10 mouse cellular contexts compared by ENCODE assay signal in the genomic region with DNA sequence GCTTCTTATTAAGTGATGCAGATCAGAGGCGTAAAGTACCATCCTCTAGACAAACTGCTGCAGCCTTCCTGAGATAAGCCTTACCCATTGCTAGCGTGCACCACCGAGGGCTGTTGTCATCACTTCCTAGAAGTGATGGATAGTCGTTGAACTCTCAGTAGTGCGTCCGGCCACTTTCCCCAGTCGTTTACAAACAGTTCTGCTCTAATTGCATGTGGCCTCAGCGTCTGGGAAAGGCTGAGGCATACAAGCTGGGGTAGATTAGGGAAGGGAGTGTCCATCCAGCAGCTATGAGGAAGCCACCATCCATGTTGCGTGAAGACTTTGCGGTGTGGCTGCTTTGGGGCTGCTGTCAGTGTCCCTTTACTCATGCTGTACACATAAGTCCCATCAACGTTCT.
DNase-seq lines count a peak whose midpoint lies in the region; ATAC-seq and TF ChIP-seq lines count a peak whose summit lies in the region.
"Had no signal": no experiment of that assay in that cellular context is flagged by ENCODE, and none has a peak within 500 bp of the region (broad histone marks: within the 10 kb centered on the region; RNA-seq: fewer than 3 reads in every experiment).

No protein-coding gene starts in this region.

- no peak overlapping the region for H3K9ac ChIP-seq in heart, embryonic 11.5 days (ENCODE audit: low read depth, low read length)
- no peak overlapping the region for H3K9ac ChIP-seq in lung, embryonic 14.5 days
- H3K9ac ChIP-seq in stomach, embryonic 15.5 days, result no peak overlapping the region
- no peak overlapping the region for H3K9ac ChIP-seq in hindbrain, postnatal 0 days (replicated peaks; ENCODE audit: low read length)
- H3K9ac ChIP-seq: limb, embryonic 12.5 days; liver, postnatal 0 days had no signal

- H3K4me3 ChIP-seq in heart, embryonic 11.5 days (ENCODE audit: low read depth, low read length), result no peak overlapping the region
- no peak overlapping the region for H3K4me3 ChIP-seq in lung, embryonic 14.5 days (ENCODE audit: low read depth, low read length)
- no peak overlapping the region for H3K4me3 ChIP-seq in stomach, embryonic 15.5 days (replicated peaks)
- no peak overlapping the region for H3K4me3 ChIP-seq in hindbrain, postnatal 0 days (ENCODE audit: low read length)
- H3K4me3 ChIP-seq: limb, embryonic 12.5 days had no signal

- DNase-seq in heart, adult 18-20 months, result no peak
- peak; percentile 59 for DNase-seq in lung, embryonic 14.5 days
- no peak for DNase-seq in lung, adult 18-20 months
- DNase-seq in hindlimb bud, embryonic 11.5 days (ENCODE audit: extremely low spot score, low read depth, low spot score), result peak; percentile 33
- no peak for DNase-seq in hindbrain, postnatal 0 days (ENCODE audit: low spot score)
- DNase-seq in cerebellum, adult 11 months, result no peak

- H3K4me1 ChIP-seq in heart, embryonic 11.5 days (ENCODE audit: control insufficient read depth, insufficient read depth, low read length), result 0 out of 2 replicates have a peak, but pooled peaks cover 2% of the 10 kb centered on the region
- no peaks in the 10 kb centered on the region for H3K4me1 ChIP-seq in lung, embryonic 14.5 days (ENCODE audit: insufficient read depth)
- peaks cover 6% of the 10 kb centered on the region; the same call in 1 of the 2 replicates for H3K4me1 ChIP-seq in stomach, embryonic 15.5 days
- no peaks in the 10 kb centered on the region for H3K4me1 ChIP-seq in hindbrain, postnatal 0 days (ENCODE audit: insufficient read depth, low read length)

- ATAC-seq in heart, embryonic 11.5 days (replicated peaks; ENCODE audit: insufficient number of reproducible peaks, low FRiP score, low TSS enrichment), result no peak
- peak; percentile 53; the same call in 1 of the 2 replicates for ATAC-seq in lung, embryonic 14.5 days (ENCODE audit: insufficient read depth)
- no peak for ATAC-seq in stomach, embryonic 15.5 days (ENCODE audit: insufficient read depth, low FRiP score, low read depth)
- ATAC-seq in hindbrain, postnatal 0 days, result no peak
- ATAC-seq: liver, postnatal 0 days had no signal

- no peak overlapping the region for H3K27ac ChIP-seq in heart, embryonic 11.5 days (ENCODE audit: low read depth, low read length)
- H3K27ac ChIP-seq in lung, embryonic 14.5 days (ENCODE audit: low read depth), result no peak overlapping the region
- peak overlapping the region; percentile 51 for H3K27ac ChIP-seq in stomach, embryonic 15.5 days
- H3K27ac ChIP-seq in hindbrain, postnatal 0 days, result no peak overlapping the region
- H3K27ac ChIP-seq: limb, embryonic 12.5 days had no signal

- WGBS in heart, embryonic 11.5 days (ENCODE audit: insufficient replicate concordance), result 24% methylated on average over 11 of the region's 11 CpGs
- 25% methylated on average over 11 of the region's 11 CpGs for WGBS in lung, embryonic 14.5 days
- 32% methylated on average over 11 of the region's 11 CpGs for WGBS in stomach, embryonic 15.5 days
- 76% methylated on average over 11 of the region's 11 CpGs for WGBS in hindbrain, postnatal 0 days

- H3K9me3 ChIP-seq in heart, embryonic 11.5 days (replicated peaks; ENCODE audit: control insufficient read depth, low read length), result no peaks in the 10 kb centered on the region
- H3K9me3 ChIP-seq in lung, embryonic 14.5 days (ENCODE audit: low read depth, low read length), result no peaks in the 10 kb centered on the region
- H3K9me3 ChIP-seq in stomach, embryonic 15.5 days, result no peaks in the 10 kb centered on the region
- no peaks in the 10 kb centered on the region for H3K9me3 ChIP-seq in hindbrain, postnatal 0 days (ENCODE audit: low read length)
- H3K9me3 ChIP-seq: limb, embryonic 12.5 days had no signal

- H3K36me3 ChIP-seq in heart, embryonic 11.5 days (ENCODE audit: control insufficient read depth, insufficient read depth, low read length), result no peaks in the 10 kb centered on the region
- H3K36me3 ChIP-seq in lung, embryonic 14.5 days (ENCODE audit: insufficient read depth), result no peaks in the 10 kb centered on the region
- no peaks in the 10 kb centered on the region for H3K36me3 ChIP-seq in stomach, embryonic 15.5 days
- no peaks in the 10 kb centered on the region for H3K36me3 ChIP-seq in hindbrain, postnatal 0 days (ENCODE audit: insufficient read depth, low read length)
- H3K36me3 ChIP-seq: limb, embryonic 12.5 days had no signal

- H3K27me3 ChIP-seq in heart, embryonic 11.5 days (ENCODE audit: control insufficient read depth, insufficient read depth, low read length), result no peaks in the 10 kb centered on the region
- H3K27me3 ChIP-seq in lung, embryonic 14.5 days (ENCODE audit: insufficient read depth, low read length), result no peaks in the 10 kb centered on the region
- H3K27me3 ChIP-seq in stomach, embryonic 15.5 days (replicated peaks), result no peaks in the 10 kb centered on the region
- no peaks in the 10 kb centered on the region for H3K27me3 ChIP-seq in hindbrain, postnatal 0 days (ENCODE audit: insufficient read depth, low read length)
- H3K27me3 ChIP-seq: limb, embryonic 12.5 days had no signal

- TF ChIP-seq CTCF in lung, embryonic 14.5 days (IDR thresholded peaks at IDR 0.05; ENCODE audit: low read depth), result no peak
- no peak for TF ChIP-seq CTCF in hindbrain, postnatal 0 days (IDR thresholded peaks at IDR 0.05; ENCODE audit: low read depth)

- H3K4me2 ChIP-seq in heart, embryonic 11.5 days, result peak overlapping the region; percentile 40; the same call in 1 of the 2 replicates
- no peak overlapping the region for H3K4me2 ChIP-seq in lung, embryonic 14.5 days
- no peak overlapping the region for H3K4me2 ChIP-seq in stomach, embryonic 15.5 days
- no peak overlapping the region for H3K4me2 ChIP-seq in hindbrain, postnatal 0 days (ENCODE audit: low read depth, low read length)
- H3K4me2 ChIP-seq: limb, embryonic 12.5 days had no signal

Comparison
In these comparisons a context has a peak if more than half of its experiments do, and no peak if none do; other contexts are left out.
1. DNase-seq: peak in lung, embryonic 14.5 days (single experiment) and hindlimb bud, embryonic 11.5 days (single experiment); none in heart, adult 18-20 months (0 of 2), lung, adult 18-20 months (0 of 2), hindbrain, postnatal 0 days (single experiment) and cerebellum, adult 11 months (single experiment).